Comparison of ENCODE assay signal across 9 mouse cellular contexts in the genomic region with DNA sequence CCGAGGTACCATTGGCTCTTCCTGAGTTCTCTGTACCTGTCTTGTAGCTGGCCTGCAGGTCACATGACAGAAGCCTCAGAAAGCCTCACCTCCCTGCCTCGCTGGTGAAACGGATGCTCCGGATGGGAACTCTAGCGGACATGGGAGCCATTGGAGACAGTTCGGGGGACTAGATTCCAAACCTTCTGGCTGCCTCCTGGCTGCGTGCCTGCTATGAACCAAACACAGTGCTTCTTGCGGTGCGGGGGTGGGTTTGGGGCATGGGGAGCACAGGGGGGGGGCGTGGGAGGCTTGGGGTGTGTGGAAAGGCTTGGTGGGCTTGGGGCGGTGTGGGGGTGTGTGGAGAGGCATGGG.
DNase-seq lines count a peak whose midpoint lies in the region; ATAC-seq and TF ChIP-seq lines count a peak whose summit lies in the region.
"Had no signal": no experiment of that assay in that cellular context is flagged by ENCODE, and none has a peak within 500 bp of the region (broad histone marks: within the 10 kb centered on the region; RNA-seq: fewer than 3 reads in every experiment).

No protein-coding gene starts in this region.

- H3K4me1 ChIP-seq in lung, embryonic 15.5 days: peaks cover 47% of the 10 kb centered on the region
- H3K4me1 ChIP-seq in embryonic facial prominence, embryonic 11.5 days (ENCODE audit: control insufficient read depth, insufficient read depth, low read length): peaks cover 9% of the 10 kb centered on the region
- peaks cover 31% of the 10 kb centered on the region for H3K4me1 ChIP-seq in intestine, postnatal 0 days (replicated peaks; ENCODE audit: control insufficient read depth, insufficient read depth, low read length)
- peaks cover 48% of the 10 kb centered on the region for H3K4me1 ChIP-seq in small intestine, adult 2 months (ENCODE audit: control insufficient read depth, insufficient read depth, insufficient read length, low read length)
- H3K4me1 ChIP-seq: megakaryocyte, embryonic 14.5 days had no signal

- TF ChIP-seq CTCF in intestine, postnatal 0 days (IDR thresholded peaks at IDR 0.05; ENCODE audit: low read depth): no peak
- TF ChIP-seq CTCF in small intestine, adult 2 months (IDR thresholded peaks at IDR 0.05; ENCODE audit: extremely low read depth, insufficient read length, insufficient replicate concordance, low read depth, low read length): no peak

- WGBS in lung, embryonic 15.5 days: 31% methylated on average over 11 of the region's 11 CpGs
- WGBS in embryonic facial prominence, embryonic 11.5 days: 66% methylated on average over 11 of the region's 11 CpGs
- WGBS in intestine, postnatal 0 days: 48% methylated on average over 11 of the region's 11 CpGs
- WGBS in small intestine, adult 2 months: 26% methylated on average over 11 of the region's 11 CpGs

- H3K4me3 ChIP-seq in lung, embryonic 15.5 days: no peak overlapping the region
- H3K4me3 ChIP-seq in embryonic facial prominence, embryonic 11.5 days (ENCODE audit: low read depth, low read length): no peak overlapping the region
- no peak overlapping the region for H3K4me3 ChIP-seq in intestine, postnatal 0 days (ENCODE audit: low read depth, low read length)
- no peak overlapping the region for H3K4me3 ChIP-seq in small intestine, adult 2 months (ENCODE audit: low read depth, low read length)
- H3K4me3 ChIP-seq: megakaryocyte, embryonic 14.5 days had no signal

- no peaks in the 10 kb centered on the region for H3K36me3 ChIP-seq in lung, embryonic 15.5 days
- no peaks in the 10 kb centered on the region for H3K36me3 ChIP-seq in embryonic facial prominence, embryonic 11.5 days (replicated peaks; ENCODE audit: control insufficient read depth, insufficient read depth, low read depth, low read length)
- H3K36me3 ChIP-seq in intestine, postnatal 0 days (ENCODE audit: control insufficient read depth, insufficient read depth): no peaks in the 10 kb centered on the region
- no peaks in the 10 kb centered on the region for H3K36me3 ChIP-seq in small intestine, adult 2 months (ENCODE audit: control insufficient read depth, insufficient read depth, low read length)

- H3K27me3 ChIP-seq in lung, embryonic 15.5 days: no peaks in the 10 kb centered on the region
- no peaks in the 10 kb centered on the region for H3K27me3 ChIP-seq in embryonic facial prominence, embryonic 11.5 days (ENCODE audit: control insufficient read depth, insufficient read depth, low read length)
- H3K27me3 ChIP-seq in intestine, postnatal 0 days (replicated peaks; ENCODE audit: control insufficient read depth, insufficient read depth, low read length): no peaks in the 10 kb centered on the region
- no peaks in the 10 kb centered on the region for H3K27me3 ChIP-seq in small intestine, adult 2 months (ENCODE audit: control insufficient read depth, insufficient read depth, low read length)

- TF ChIP-seq POLR2A in small intestine, adult 2 months (IDR thresholded peaks at IDR 0.05; ENCODE audit: low read depth, low read length): no peak

- peak; percentile 1; the same call in 1 of the 2 replicates for ATAC-seq in lung, embryonic 15.5 days (ENCODE audit: borderline replicate concordance, extremely low read depth, low FRiP score, low TSS enrichment)
- ATAC-seq in embryonic facial prominence, embryonic 11.5 days (replicated peaks; ENCODE audit: insufficient number of reproducible peaks, low FRiP score, low TSS enrichment, low read depth): no peak
- no peak for ATAC-seq in intestine, postnatal 0 days
- no peak for ATAC-seq in CD4-positive, CD25-positive, alpha-beta regulatory T cell, adult 4 months

- H3K27ac ChIP-seq in lung, embryonic 15.5 days: peak overlapping the region; percentile 91
- H3K27ac ChIP-seq in embryonic facial prominence, embryonic 11.5 days (replicated peaks; ENCODE audit: low read depth, low read length): 0 out of 2 replicates have a peak overlapping the region, but pooled peaks have one; percentile 13
- H3K27ac ChIP-seq in intestine, postnatal 0 days (ENCODE audit: low read depth, low read length): peak overlapping the region; percentile 66
- peak overlapping the region; percentile 79 for H3K27ac ChIP-seq in small intestine, adult 2 months (ENCODE audit: insufficient read depth, low read depth, low read length)

- no peak for DNase-seq in lung, postnatal 25 days (ENCODE audit: low spot score)
- no peak for DNase-seq in embryonic facial prominence, embryonic 11.5 days (ENCODE audit: low spot score)
- DNase-seq in right cerebral cortex, postnatal 14 days: no peak
- no peak for DNase-seq in gastrocnemius, adult 8-10 months (ENCODE audit: low spot score in 2 of 2)

- H3K9me3 ChIP-seq in lung, embryonic 15.5 days: no peaks in the 10 kb centered on the region
- H3K9me3 ChIP-seq in embryonic facial prominence, embryonic 11.5 days (replicated peaks; ENCODE audit: control insufficient read depth, low read length): no peaks in the 10 kb centered on the region
- H3K9me3 ChIP-seq in intestine, postnatal 0 days (ENCODE audit: control insufficient read depth): 0 out of 2 replicates have a peak, but pooled peaks cover 5% of the 10 kb centered on the region

- no peak overlapping the region for H3K9ac ChIP-seq in lung, embryonic 15.5 days
- H3K9ac ChIP-seq in embryonic facial prominence, embryonic 11.5 days (replicated peaks; ENCODE audit: low read length): 0 out of 2 replicates have a peak overlapping the region, but pooled peaks have one; percentile 13
- H3K9ac ChIP-seq in intestine, postnatal 0 days (ENCODE audit: low read depth, low read length): no peak overlapping the region

- peak overlapping the region; percentile 41 for H3K4me2 ChIP-seq in lung, embryonic 15.5 days
- H3K4me2 ChIP-seq in embryonic facial prominence, embryonic 11.5 days (ENCODE audit: low read depth, low read length): no peak overlapping the region
- no peak overlapping the region for H3K4me2 ChIP-seq in intestine, postnatal 0 days (replicated peaks; ENCODE audit: low read depth)

Comparison
In these comparisons a context has a peak if more than half of its experiments do, and no peak if none do; other contexts are left out.
1. H3K27ac ChIP-seq: peak in every context shown above with its lines; median percentile 91 in lung, embryonic 15.5 days; 79 in small intestine, adult 2 months; 66 in intestine, postnatal 0 days; 13 in embryonic facial prominence, embryonic 11.5 days.